Mouse (Mus musculus): ENCODE data around the gene Zfp825.
"Not testable (repeated sequence)": the region's sequence is repeated elsewhere in the genome, so short reads cannot be mapped to it uniquely, and the experiment has no call there.

The Zfp825 gene

DNA sequence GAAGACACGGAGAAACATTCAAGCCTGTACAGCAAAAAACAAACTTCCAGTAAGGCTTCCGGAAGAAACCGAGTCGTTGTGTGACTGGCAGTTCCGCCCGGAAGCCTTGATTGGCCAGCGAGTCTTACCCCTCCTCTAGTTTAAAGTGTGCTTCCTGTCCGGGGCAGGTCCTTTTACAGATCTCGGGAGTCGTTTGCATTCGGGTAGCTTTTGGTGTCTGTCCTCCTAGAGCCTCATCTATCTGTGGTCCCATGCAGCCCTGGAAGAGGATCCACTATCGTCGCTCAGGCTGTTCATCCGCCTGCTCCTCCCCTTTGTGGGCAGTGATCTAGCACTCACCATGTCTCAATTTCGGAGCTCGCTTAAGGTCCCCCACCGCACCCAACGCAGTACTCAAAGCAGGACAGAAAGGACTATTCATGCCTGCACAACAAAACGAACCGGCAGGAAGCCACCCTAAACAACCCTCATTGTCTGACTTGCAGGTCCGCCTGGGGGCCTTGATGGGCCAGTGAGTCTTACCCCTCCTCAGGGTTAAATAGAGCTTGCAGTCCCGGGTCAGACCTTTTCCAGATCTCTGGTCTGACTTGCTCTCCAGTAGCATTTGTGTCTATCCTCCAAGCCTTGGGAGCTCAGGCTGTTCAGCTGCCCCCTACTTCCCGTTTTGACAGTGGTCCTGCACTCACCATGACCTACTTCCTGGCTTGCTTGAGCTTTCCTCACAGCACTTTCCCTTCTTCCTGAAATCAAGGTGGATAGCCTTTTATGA, at the start of gene Zfp825:
Gene Zfp825, minus strand, starts transcription at position 82 of the 769 bp plus-strand sequence.
- in situ Hi-C loops (cut with MboI), result no loop called here

GRCm38 (mm10) chr13:74535418-74535817, 41.6 kb upstream of the Zfp825 start:
- in situ Hi-C loops (cut with MboI), result not testable (repeated sequence)

GRCm38 (mm10) chr13:74534864-74535263, 41.1 kb upstream of the Zfp825 start:
- in situ Hi-C loops (cut with MboI), result not testable (repeated sequence)

DNA sequence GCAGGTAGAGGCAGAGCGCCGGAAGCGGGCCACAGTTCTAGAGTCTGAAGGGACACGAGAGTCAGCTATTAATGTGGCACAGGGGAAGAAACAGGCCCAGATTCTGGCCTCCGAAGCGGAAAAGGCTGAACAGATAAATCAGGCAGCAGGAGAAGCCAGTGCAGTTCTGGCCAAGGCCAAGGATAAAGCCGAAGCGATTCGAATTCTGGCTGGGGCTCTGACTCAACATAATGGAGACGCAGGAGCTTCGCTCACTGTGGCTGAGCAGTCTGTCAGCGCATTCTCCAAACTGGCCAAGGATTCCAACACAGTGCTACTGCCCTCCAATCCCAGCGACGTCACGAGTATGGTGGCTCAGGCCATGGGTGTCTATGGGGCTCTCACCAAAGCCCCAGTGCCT, 40.3 kb upstream of the Zfp825 start:
- in situ Hi-C loops (cut with MboI), result no loop called here

- in situ Hi-C loops (cut with MboI), result not testable (repeated sequence)
Measured at GRCm38 (mm10) chr13:74531251-74531650, 37.5 kb upstream of the Zfp825 start.

DNA sequence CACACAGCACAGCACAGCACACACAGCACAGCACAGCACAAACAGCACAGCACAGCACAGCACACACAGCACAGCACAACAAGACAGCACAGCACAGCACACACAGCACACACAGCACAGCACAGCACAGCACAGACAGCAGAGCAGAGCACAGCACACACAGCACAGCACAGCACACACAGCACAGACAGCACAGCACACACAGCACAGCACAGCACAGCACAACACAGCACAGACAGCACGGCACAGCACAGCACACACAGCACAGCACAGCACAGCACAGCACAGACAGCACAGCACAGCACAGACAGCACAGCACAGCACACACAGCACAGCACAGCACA, 35.6 kb upstream of the Zfp825 start:
- in situ Hi-C loops (cut with MboI), result not testable (repeated sequence)

GRCm38 (mm10) chr13:74528519-74529371, 35.0 kb upstream of the Zfp825 start:
- in situ Hi-C loops (cut with MboI), result not testable (repeated sequence)

GRCm38 (mm10) chr13:74522481-74523237, 28.9 kb upstream of the Zfp825 start:
- in situ Hi-C loops (cut with MboI), result no loop called here

- in situ Hi-C loops (cut with MboI), result not testable (repeated sequence)
Measured at GRCm38 (mm10) chr13:74522141-74522480, 28.3 kb upstream of the Zfp825 start.

DNA sequence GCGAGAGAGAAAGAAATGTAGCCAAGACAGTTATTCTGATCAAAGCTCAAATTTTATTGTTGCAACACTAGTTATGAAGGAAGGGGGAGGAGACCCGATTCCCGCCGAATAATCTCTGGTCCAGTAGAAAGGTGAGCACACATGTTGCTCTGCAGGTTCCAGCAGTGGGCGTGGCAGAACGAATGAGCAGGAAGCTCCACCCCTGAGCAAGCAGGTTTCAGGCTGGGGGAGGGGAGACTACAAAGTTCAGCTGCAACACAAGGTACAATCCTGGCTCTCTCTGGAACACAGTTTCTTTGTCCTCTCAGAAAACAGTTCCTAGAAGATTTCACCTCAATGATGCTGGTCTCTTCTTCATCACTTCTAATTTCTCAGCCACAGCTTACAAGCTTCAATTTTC, 14.2 kb upstream of the Zfp825 start:
- in situ Hi-C loops (cut with MboI), result not testable (repeated sequence)

DNA sequence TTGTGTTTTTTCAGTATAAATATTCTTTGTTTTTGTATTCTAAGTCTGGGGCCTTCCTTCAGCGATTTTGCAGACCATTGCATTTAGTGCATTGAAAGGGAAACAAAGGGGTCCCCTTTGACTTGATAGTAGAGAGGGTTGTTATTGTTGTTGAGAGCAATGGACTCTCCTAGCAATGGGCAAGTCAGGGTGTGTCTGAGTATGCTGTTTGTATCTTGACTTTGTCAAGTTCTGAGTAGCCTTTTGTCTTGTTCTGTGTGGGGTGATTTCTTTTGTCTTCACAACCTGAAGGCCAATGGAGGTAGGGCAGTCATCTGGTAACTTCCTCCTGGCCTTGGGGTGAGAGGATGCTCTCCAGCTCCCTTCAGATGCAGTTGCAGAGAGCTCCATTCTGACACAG, 9.1 kb upstream of the Zfp825 start:
- in situ Hi-C loops (cut with MboI), result not testable (repeated sequence)

DNA sequence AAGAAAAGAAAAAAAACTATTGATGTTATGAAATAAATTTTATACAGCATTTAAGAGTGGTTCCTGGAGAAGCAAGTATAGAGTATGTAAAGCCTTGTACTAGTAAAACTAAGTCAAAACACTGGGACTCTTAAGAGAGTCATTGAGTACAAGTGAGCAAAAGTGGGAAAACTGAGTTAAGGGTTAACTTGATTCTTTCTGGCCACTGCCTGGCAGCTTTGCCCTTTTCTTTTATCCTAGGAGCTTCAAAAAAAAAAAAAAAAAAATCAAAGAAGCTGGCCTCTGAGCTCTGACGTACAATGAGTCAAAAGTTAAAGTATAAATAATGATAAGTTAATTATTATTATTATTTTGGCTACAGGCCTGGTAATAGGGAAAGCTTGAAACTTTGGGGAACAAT, 5.9 kb upstream of the Zfp825 start:
- in situ Hi-C loops (cut with MboI), result not testable (repeated sequence)

DNA sequence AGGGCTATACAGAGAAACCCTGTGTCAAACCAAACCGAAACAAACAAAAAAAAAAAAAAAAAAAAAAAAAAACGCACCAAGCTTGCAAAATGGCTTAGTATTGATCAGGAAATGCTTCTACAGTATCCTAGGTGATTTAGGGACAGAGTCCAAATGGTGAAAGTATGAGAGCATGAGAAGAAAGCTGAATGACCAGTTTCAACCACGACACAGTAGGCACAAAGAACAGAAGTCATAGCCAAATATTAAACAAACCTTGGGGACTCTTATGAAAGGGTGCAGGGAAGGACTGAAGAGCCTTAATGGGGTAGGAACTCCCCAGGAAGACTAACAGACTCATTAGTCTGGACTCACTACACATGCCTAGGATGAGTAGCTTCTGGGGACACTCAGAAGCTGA, 9.5 kb downstream of the Zfp825 start:
- in situ Hi-C loops (cut with MboI), result not testable (repeated sequence)

GRCm38 (mm10) chr13:74471468-74471867, 22.3 kb downstream of the Zfp825 start:
- in situ Hi-C loops (cut with MboI), result not testable (repeated sequence)

GRCm38 (mm10) chr13:74462699-74463385, 30.9 kb downstream of the Zfp825 start:
- in situ Hi-C loops (cut with MboI), result no loop called here

GRCm38 (mm10) chr13:74462318-74462698, 31.5 kb downstream of the Zfp825 start:
- in situ Hi-C loops (cut with MboI), result not testable (repeated sequence)

- in situ Hi-C loops (cut with MboI), result no loop called here
Measured at GRCm38 (mm10) chr13:74439895-74440294, 53.9 kb downstream of the Zfp825 start.

Measured in mature B cell (primary cell).